Mouse (Mus musculus) ES-Bruce4 (cell line): ENCODE results near the gene Foxp1.

Experiments
- CTCF ChIP-seq: IDR thresholded peaks from one replicate; pipeline ENCODE4 v1.8.1; 2011; ENCODE audit warnings: low read depth, low read length
- EP300 ChIP-seq: IDR thresholded peaks from 2 replicates; pipeline ENCODE4 v1.6.1; 2011; ENCODE audit warnings: low read depth, low read length; ENCODE audit not compliant: insufficient read depth
- POLR2A ChIP-seq: IDR thresholded peaks from one replicate; pipeline ENCODE4 v1.8.1; 2011; ENCODE audit warnings: low read length; ENCODE audit not compliant: insufficient read depth

DNA sequence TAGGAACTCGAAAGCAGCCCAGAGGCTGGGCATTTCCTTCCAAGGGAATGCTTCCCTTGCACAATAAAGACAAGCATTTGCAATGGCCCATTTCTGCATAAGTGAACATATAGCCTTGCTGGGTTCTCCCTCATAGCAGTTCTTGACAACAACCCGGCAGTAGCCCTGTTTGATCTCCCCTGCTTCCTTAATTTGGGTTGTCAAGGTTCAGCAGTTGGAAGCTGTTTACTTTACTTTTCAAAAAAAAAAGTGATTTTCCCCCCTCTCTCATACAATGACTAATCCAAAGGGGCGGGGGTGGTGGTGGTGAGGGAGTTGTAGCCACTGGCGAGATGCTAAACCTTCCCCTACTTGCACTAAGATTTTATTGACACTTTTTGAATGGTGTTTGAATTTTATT, 3.5 kb downstream of the Foxp1 start:
- TF ChIP-seq CTCF (no peak), POLR2A (no peak), EP300 (no peak)
